Mouse (Mus musculus) kidney, adult 2 months (tissue): ENCODE data around the gene Mt4. TPM values are rescaled to one million over a fixed set of nuclear protein-coding genes. Genes with fewer than 3 reads are reported as not detected.

Experiments
- DNase-seq: peaks from one replicate; pipeline ENCODE4 v3.0.0; 2021
- H3K27ac ChIP-seq: fragments of 200-500 bp; 2 replicates; pipeline ENCODE4 v1.5.1; 2012; ENCODE audit warnings: low read depth, low read length, control low read depth, inconsistent platforms; ENCODE audit not compliant: insufficient read depth
- H3K27me3 ChIP-seq: fragments of 200-500 bp; replicated peaks from 2 replicates; pipeline ENCODE4 v1.6.1; 2012; ENCODE audit warnings: mild to moderate bottlenecking, moderate library complexity, low read length, inconsistent platforms; ENCODE audit not compliant: control insufficient read depth, insufficient read depth
- H3K36me3 ChIP-seq: fragments of 200-500 bp; 2 replicates; pipeline ENCODE4 v1.6.1; 2012; ENCODE audit warnings: mild to moderate bottlenecking, moderate library complexity, low read length, inconsistent platforms; ENCODE audit not compliant: control insufficient read depth, insufficient read depth
- H3K4me1 ChIP-seq: fragments of 200-500 bp; 2 replicates; pipeline ENCODE4 v1.6.1; 2011; ENCODE audit warnings: low read length; ENCODE audit not compliant: control insufficient read depth, insufficient read depth
- H3K4me3 ChIP-seq: fragments of 200-500 bp; 2 replicates; pipeline ENCODE4 v1.5.1; 2011; ENCODE audit warnings: mild to moderate bottlenecking, low read depth, low read length, control low read depth; ENCODE audit not compliant: insufficient read depth
- CTCF ChIP-seq: fragments of 200-500 bp; conservative IDR thresholded peaks from 2 replicates; pipeline ENCODE4 v1.5.1; 2011; ENCODE audit warnings: low read depth, mild to moderate bottlenecking, control low read depth, low read length, moderate library complexity, mixed read lengths; ENCODE audit not compliant: insufficient read depth, insufficient read length
- POLR2A ChIP-seq: fragments of 200-500 bp; IDR thresholded peaks from one replicate; pipeline ENCODE4 v1.6.1; 2011; ENCODE audit warnings: low read depth, low read length, control low read depth
- WGBS: fragments of 180-500 bp; shearing (Covaris S2); methylation state at CpG from one replicate; pipeline ENCODE4 v1.1.7; 2018; 5-methylcytosine and 5-hydroxymethylcytosine counted together
- polyA plus RNA-seq: library from polyadenylated mRNA; depleted of rRNA; stranded (reverse); fragments of >200 nt; gene quantifications from 2 replicates; pipeline ENCODE4 v1.2.3, GENCODE M21; 2012

Gene Mt4
- polyA plus RNA-seq, 1 experiment = not detected

DNA sequence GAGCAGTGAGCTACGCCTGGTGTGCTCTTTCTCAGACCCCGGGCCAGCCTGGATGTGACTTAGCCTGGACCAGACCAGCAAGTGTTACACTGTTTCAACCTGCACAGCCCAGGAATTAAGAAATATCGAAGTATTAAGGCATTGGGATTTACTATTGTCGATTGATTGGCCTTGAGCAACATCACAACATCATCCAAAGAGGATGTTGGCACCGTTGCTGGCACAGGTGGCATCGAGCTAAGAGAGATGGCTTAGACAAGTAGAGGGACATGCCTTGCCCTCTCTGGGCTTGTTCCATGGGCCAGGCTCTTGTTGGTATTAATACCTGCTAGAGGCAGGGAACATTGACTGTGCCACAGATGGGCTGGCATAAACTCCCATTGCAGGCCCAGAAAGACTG lies 1.4 kb upstream of the Mt4 start:
- DNase-seq = no peak
- 93% methylated on average over 6 of the region's 6 CpGs for WGBS
- no peaks in the 10 kb centered on the region for H3K27me3 ChIP-seq

DNA sequence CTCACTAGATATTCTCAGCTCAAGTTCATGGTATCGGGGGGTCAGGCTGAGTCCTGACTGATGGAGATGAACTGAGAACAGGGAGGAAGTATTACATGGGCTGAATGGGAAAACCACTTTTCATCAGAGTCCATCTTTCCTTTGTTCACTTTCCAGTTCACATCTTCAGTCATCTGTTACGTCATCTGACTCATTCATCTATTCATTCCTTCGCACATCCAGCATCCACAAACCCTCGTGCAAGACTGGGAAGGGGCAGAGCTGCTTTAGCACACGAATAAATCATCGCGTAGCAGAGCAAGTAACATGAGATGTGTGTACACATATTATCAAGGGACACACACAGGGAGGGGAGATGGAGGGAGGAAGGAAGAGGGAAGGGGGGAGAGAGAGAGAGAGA lies 805 bp upstream of the Mt4 start:
- no peaks in the 10 kb centered on the region for H3K27me3 ChIP-seq
- WGBS = 73% methylated on average over 7 of the region's 7 CpGs
- TF ChIP-seq CTCF = no peak
- TF ChIP-seq POLR2A = no peak
- no peaks in the 10 kb centered on the region for H3K4me1 ChIP-seq
- no peak for DNase-seq
- no peaks in the 10 kb centered on the region for H3K36me3 ChIP-seq
- no peak overlapping the region for H3K27ac ChIP-seq
- H3K4me3 ChIP-seq = no peak overlapping the region

More for the DNA sequence above, 1.4 kb upstream of the Mt4 start:
- H3K27ac ChIP-seq = no peak overlapping the region
- no peaks in the 10 kb centered on the region for H3K36me3 ChIP-seq
- no peaks in the 10 kb centered on the region for H3K4me1 ChIP-seq
- TF ChIP-seq CTCF (no peak), POLR2A (no peak)
- H3K4me3 ChIP-seq = no peak overlapping the region

DNA sequence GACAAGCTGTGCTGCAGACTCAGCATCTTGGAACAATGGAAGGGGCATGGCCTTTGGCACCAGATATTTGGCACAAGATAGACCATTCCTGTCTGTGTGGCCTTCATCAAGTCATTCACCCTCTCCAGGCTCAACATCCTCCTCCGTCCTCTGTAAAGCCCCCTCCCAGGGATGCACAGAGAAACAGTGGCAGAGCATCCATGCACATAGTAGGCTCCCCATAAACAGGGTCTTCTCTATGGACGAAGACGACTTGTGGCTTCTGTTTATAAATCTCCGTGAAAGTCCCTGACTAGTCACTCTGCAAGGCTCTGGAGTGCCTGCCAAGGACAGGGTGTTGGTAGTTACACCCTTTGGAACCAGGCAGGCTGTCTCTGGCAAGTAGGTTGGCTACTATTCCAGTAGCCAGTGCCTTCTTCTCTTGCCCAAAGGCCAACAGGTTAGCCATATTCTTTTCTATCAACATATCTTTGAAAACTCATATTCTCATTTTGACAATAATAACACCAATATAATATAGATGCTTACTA lies 3.3 kb downstream of the Mt4 start:
- Histone ChIP-seq H3K27me3 (no peaks in the 10 kb centered on the region), H3K27ac (no peak overlapping the region), H3K4me3 (no peak overlapping the region), H3K36me3 (no peaks in the 10 kb centered on the region), H3K4me1 (no peaks in the 10 kb centered on the region)
- no peak for DNase-seq
- TF ChIP-seq CTCF (no peak), POLR2A (no peak)
- 86% methylated on average over 4 of the region's 4 CpGs for WGBS

DNA sequence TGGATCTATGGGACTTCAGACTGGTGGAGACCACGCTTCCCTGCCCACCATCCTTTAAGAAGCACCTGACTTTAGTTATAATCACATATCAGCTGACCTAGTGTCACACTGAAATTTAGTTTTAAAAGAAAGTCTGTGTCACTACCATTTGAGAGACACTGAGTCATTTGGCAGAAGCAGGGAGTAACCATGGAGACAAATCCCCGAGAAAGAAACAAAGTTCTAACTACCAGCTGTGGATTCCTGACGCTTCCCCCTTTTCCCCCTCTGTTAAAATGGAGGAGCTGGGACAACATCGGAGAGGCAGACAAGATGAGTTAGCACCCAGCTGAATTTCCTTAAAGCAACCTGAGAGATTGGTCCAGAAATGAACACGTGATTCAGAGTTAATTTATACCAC lies 11.2 kb downstream of the Mt4 start:
- Histone ChIP-seq H3K36me3 (no peaks in the 10 kb centered on the region), H3K4me1 (no peaks in the 10 kb centered on the region), H3K4me3 (no peak overlapping the region), H3K27ac (no peak overlapping the region), H3K27me3 (no peaks in the 10 kb centered on the region)
- WGBS = 46% methylated on average over 5 of the region's 5 CpGs
- no peak for DNase-seq
- TF ChIP-seq POLR2A = no peak
- TF ChIP-seq CTCF = no peak

DNA sequence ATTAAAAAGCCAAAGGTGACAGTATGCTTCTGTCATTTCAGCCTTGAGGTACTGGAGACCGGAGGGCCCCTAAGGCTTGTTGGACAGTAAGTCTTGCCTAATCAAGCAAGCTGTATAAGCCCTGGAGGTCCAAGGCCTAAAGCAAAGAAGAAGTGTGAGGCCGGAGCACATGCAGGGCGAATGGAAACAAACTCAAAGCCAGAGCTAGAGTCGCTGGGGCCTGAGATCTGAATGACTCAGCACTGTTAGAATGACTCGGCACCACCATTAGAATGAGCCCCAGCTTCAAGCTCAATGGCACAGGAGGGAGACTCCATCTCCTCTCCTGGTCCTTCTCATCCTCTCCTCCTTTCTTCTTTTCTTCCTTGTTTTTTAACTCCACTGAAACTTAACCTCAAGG lies 13.9 kb downstream of the Mt4 start:
- no peaks in the 10 kb centered on the region for H3K4me1 ChIP-seq
- 78% methylated on average over 5 of the region's 5 CpGs for WGBS

DNA sequence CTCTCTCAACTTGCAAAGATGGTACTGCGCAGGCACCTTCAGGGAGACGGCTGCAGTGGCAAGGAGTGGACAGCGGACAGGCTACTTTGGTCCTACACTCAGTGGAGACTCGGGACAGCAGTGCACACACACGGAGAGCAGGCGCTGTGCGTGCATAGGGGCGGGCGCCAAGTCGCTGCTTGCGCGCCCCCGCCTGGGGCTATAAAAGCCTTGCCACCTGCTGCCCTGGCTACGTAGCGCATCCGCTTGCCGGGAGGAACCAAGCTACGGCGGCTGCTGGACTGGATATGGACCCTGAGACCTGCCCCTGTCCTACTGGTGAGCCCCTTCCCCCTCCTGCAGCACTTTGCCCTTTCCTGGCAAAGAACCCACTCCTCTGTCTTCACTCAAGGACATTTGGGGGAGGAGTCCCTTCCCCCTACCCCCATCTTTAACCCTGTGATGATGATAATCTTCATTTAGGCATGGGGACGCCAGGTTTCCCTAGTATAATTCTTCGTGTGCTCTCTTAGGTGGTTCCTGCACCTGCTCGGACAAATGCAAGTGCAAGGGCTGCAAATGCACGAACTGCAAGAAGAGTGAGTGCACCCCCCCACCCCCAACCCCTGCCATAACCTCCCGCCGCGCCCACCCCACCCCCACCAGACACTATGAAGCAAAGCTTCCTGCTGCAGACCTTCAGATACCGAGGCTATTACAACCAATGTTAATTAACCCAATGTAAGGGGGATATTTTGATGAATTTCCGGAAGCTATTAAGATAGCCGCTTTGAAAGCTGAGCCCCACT lies 15.7 kb downstream of the Mt4 start, which contains the start of gene Mt3:
Mt3 (plus strand) TSS at position 95 of the 788 bp plus-strand sequence.
- DNase-seq = peak; percentile 36
- TF ChIP-seq CTCF (no peak), POLR2A (no peak)
- Histone ChIP-seq H3K4me1 (no peaks in the 10 kb centered on the region), H3K27ac (no peak within 1 kb of the TSS), H3K4me3 (peak within 1 kb of the TSS; percentile 11; the same call in 1 of the 2 replicates), H3K27me3 (no peaks in the 10 kb centered on the region), H3K36me3 (no peaks in the 10 kb centered on the region)
- 5% methylated on average over 29 of the region's 29 CpGs for WGBS

More for the DNA sequence above, 13.9 kb downstream of the Mt4 start:
- Histone ChIP-seq H3K4me3 (no peak overlapping the region), H3K36me3 (no peaks in the 10 kb centered on the region), H3K27me3 (no peaks in the 10 kb centered on the region), H3K27ac (no peak overlapping the region)
- no peak for DNase-seq
- TF ChIP-seq CTCF = no peak
- no peak for TF ChIP-seq POLR2A

DNA sequence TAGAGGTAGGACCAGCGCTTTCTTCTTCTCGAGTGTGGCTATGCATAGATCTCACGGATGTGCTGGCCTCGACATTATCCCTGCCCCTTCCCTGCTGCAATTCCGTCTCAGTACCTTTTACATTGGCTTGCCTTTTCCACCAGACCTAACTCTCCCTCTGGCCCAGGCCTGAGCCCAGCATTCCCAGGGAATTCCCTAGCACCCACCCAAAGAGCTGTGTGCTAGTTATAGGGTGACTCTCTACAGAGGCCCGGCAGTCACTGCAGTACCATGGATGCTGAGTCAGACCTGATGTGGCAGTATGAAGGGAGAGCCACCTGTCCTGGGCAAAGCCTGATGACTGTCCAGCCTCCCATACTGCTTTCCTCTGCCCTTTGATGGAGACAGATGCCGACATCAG lies 16.5 kb downstream of the Mt4 start:
- TF ChIP-seq POLR2A (no peak), CTCF (no peak)
- Histone ChIP-seq H3K27me3 (no peaks in the 10 kb centered on the region), H3K36me3 (no peaks in the 10 kb centered on the region), H3K4me3 (no peak overlapping the region), H3K27ac (no peak overlapping the region), H3K4me1 (no peaks in the 10 kb centered on the region)
- WGBS = 41% methylated on average over 7 of the region's 7 CpGs
- DNase-seq = no peak
